Mouse (Mus musculus) central nervous system, embryonic 14 days (tissue): ENCODE results near the gene Aldh8a1. TPM values are rescaled to one million over a fixed set of nuclear protein-coding genes. Genes with fewer than 3 reads are reported as not detected.

Experiments
- polyA plus RNA-seq: library from polyadenylated mRNA; depleted of rRNA; stranded (reverse); fragments of >200 nt; gene quantifications from 2 replicates; pipeline ENCODE4 v1.2.3, GENCODE M21; 2012; rRNA removed

The Aldh8a1 gene
- polyA plus RNA-seq = 0.13 and 0.14 TPM in 2 replicates

DNA sequence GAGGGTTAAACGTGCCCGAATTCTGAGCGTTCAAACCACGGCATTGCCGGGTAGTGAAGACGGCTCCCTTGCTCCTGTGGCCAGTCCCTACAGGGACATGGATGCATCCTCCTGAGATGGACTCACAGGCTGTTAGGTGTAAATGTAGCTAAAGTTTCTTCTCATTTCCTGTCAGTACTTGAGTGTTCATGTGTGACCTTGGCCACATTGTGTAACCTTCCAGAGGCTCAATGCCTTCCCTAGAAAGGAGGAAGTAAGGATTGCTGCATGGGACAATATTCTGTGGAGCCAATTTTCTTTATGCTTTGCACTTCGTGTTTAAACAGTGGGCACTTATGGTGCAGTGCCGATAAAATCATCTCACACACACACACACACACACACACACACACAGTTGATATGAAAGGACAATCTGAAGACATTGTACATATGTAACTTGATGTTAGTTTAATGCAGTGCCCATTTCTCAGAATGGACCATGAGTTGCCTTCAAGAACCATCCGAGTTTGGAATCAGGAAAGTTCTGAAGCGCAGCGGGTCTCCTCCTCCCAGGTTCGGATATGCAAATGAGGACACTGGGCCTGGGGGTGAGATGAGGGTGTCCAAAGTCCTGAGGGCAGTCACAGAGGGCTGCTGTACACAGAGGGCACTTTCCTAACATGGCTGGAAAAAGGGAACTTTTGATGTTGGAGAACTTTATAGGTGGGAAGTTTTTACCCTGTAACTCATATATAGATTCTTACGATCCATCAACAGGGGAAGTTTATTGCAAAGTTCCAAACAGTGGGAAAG lies at the start of gene Aldh8a1:
Aldh8a1 (plus strand) TSS at position 610 of the 792 bp plus-strand sequence.

Other genes starting within 250 kb of the Aldh8a1 start
- gene Myb, start 216.3 kb upstream of the Aldh8a1 start, polyA plus RNA-seq = 5.3 and 5.6 TPM in 2 replicates
- 60.4 and 60.8 TPM in 2 replicates for gene Hbs1l, start 81.3 kb upstream of the Aldh8a1 start, polyA plus RNA-seq
- gene 1700020N01Rik, start 215.9 kb downstream of the Aldh8a1 start, polyA plus RNA-seq = not detected in 2 replicates